Mouse (Mus musculus) hindbrain, embryonic 15.5 days (tissue): ENCODE results near the gene H2afz. TPM values are rescaled to one million over a fixed set of nuclear protein-coding genes. Genes with fewer than 3 reads are reported as not detected.
"Not testable (repeated sequence)": the region's sequence is repeated elsewhere in the genome, so short reads cannot be mapped to it uniquely, and the experiment has no call there.

Experiments
- ATAC-seq: fragments of 200-750 bp; cut with Nextera tagmentation; 2 replicates; pipeline ENCODE4 v1.8.0; 2017; ENCODE audit warnings: low read depth, moderate number of reproducible peaks, moderate TSS enrichment; ENCODE audit not compliant: low FRiP score
- H3K27ac ChIP-seq: fragments of 300-500 bp; sonication (generic); replicated peaks from 2 replicates; pipeline ENCODE4 v1.5.1; 2015; ENCODE audit warnings: mild to moderate bottlenecking, inconsistent platforms
- H3K27me3 ChIP-seq: fragments of 300-500 bp; sonication (generic); 2 replicates; pipeline ENCODE4 v1.6.1; 2015; ENCODE audit warnings: control low read depth, inconsistent platforms
- H3K36me3 ChIP-seq: fragments of 300-500 bp; sonication (generic); 2 replicates; pipeline ENCODE4 v1.6.1; 2015; ENCODE audit warnings: control low read depth, inconsistent platforms
- H3K4me1 ChIP-seq: fragments of 300-500 bp; sonication (generic); replicated peaks from 2 replicates; pipeline ENCODE4 v1.6.1; 2015; ENCODE audit warnings: control low read depth, inconsistent platforms
- H3K4me2 ChIP-seq: fragments of 300-500 bp; sonication (generic); 2 replicates; pipeline ENCODE4 v1.6.1; 2015; ENCODE audit warnings: moderate library complexity, mild to moderate bottlenecking, inconsistent platforms
- H3K4me3 ChIP-seq: fragments of 300-500 bp; sonication (generic); 2 replicates; pipeline ENCODE4 v1.5.1; 2015; ENCODE audit warnings: mild to moderate bottlenecking, inconsistent platforms
- H3K9ac ChIP-seq: fragments of 300-500 bp; sonication (generic); 2 replicates; pipeline ENCODE4 v1.6.1; 2015; ENCODE audit warnings: inconsistent platforms
- H3K9me3 ChIP-seq: fragments of 300-500 bp; sonication (generic); 2 replicates; pipeline ENCODE4 v1.6.1; 2016; ENCODE audit warnings: control low read depth, inconsistent platforms
- WGBS: fragments of 180-500 bp; shearing (Covaris S2); methylation state at CpG from one replicate; pipeline ENCODE4 v1.1.7; 2015; 5-methylcytosine and 5-hydroxymethylcytosine counted together
- polyA plus RNA-seq: library from polyadenylated mRNA; unstranded; fragments of >200 nt; fragmentation: Nextera tagmentation; extraction: Ambion mirVana; gene quantifications from 2 replicates; pipeline ENCODE4 v1.2.1, GENCODE M21; 2015

The H2afz gene
- polyA plus RNA-seq, 1 experiment from 2014 or later, result 730 TPM

DNA sequence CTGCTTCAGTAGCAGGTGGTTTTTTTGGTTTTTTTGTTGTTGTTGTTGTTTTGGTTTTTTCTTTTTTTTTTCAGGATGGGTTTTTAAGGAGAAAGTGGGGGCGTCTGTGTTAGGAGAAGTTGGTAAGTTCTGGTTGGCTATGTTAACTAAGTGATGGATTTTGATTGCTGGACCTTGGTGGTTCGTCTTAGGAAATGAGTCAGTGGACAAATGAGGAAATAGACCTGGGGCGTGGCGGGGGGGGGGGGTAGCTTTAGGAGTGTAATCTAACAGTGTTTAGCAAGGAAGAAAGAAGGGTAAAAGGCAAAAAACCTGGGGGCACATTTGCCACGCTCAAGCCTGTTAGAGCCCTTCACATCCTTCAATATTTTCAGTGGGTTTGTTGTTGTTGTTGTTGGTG lies 17.7 kb upstream of the H2afz start:
- Histone ChIP-seq H3K4me3 (no peak overlapping the region), H3K4me2 (no peak overlapping the region), H3K9me3 (no peaks in the 10 kb centered on the region), H3K4me1 (no peaks in the 10 kb centered on the region), H3K36me3 (no peaks in the 10 kb centered on the region), H3K9ac (no peak overlapping the region), H3K27ac (no peak overlapping the region), H3K27me3 (no peaks in the 10 kb centered on the region)
- WGBS, result 86% methylated on average over 5 of the region's 5 CpGs
- no peak for ATAC-seq

DNA sequence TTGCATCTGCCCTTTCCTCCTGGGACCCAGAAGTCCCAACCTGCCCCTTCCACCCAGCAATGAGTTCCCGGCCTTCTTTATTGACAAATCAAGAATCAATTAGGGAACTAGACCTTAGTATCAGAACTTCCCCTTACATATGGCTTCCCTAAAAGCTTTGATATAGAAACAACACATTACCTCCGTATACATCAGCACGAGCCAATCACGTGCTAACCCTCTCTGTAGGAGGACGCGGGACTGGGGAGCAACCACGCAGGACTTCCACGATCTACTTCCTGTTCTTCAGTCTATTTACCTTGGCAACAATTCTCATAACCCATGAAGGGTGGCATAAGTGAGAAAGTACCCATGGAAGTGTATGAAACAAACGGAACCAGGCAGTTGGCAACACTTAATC lies 15.9 kb upstream of the H2afz start:
- Histone ChIP-seq H3K9me3 (no peaks in the 10 kb centered on the region), H3K9ac (no peak overlapping the region), H3K27ac (no peak overlapping the region), H3K4me2 (no peak overlapping the region), H3K4me1 (no peaks in the 10 kb centered on the region), H3K4me3 (no peak overlapping the region), H3K27me3 (no peaks in the 10 kb centered on the region), H3K36me3 (no peaks in the 10 kb centered on the region)
- ATAC-seq, result no peak
- 94% methylated on average over 9 of the region's 9 CpGs for WGBS

DNA sequence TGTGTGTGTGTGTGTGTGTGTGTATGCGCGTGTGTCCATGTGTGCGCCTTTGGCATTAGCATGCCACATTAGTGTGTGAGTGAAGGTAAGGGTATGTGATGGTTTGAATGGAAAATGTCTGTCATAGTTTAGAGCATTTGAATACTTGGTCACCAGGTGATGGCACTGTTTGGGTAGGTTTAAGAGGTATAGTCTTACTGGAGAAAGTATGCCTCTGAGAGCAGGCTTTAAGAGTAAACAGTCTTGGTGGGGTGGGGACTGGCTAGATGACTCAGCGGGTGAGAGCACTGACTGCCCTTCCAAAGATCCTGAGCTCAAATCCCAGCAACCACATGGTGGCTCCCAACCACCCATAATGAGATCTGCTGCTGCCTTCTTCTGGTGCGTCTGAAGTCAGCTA lies 14.6 kb upstream of the H2afz start:
- H3K27ac ChIP-seq, result no peak overlapping the region
- 95% methylated on average over 5 of the region's 5 CpGs for WGBS

DNA sequence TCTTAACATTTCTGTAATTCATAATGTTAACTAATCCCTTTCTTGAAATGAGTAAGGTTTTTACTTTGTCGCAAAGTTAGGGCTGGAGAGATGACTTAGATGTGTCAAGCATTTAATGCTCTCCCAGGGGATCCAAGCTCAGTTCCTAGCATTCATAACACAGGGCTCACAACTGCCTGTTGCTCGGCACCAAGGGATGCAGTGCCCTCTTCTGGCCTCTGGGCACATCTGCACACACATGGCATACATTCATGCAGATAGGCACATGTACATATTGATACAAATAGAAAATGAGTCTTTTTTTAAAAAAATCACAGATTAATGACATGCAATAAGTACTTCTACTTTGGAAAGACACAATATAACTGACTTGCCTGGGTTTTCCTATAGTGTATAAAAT lies 13.1 kb upstream of the H2afz start:
- Histone ChIP-seq H3K36me3 (no peaks in the 10 kb centered on the region), H3K4me3 (no peak overlapping the region), H3K9ac (no peak overlapping the region), H3K4me2 (no peak overlapping the region), H3K27me3 (no peaks in the 10 kb centered on the region), H3K9me3 (no peaks in the 10 kb centered on the region), H3K4me1 (no peaks in the 10 kb centered on the region), H3K27ac (no peak overlapping the region)
- WGBS, result 96% methylated on average over 2 of the region's 2 CpGs
- no peak for ATAC-seq

More for the DNA sequence above, 14.6 kb upstream of the H2afz start:
- Histone ChIP-seq H3K4me3 (no peak overlapping the region), H3K4me1 (no peaks in the 10 kb centered on the region), H3K9ac (no peak overlapping the region), H3K36me3 (no peaks in the 10 kb centered on the region), H3K4me2 (no peak overlapping the region), H3K27me3 (no peaks in the 10 kb centered on the region), H3K9me3 (no peaks in the 10 kb centered on the region)
- no peak for ATAC-seq

DNA sequence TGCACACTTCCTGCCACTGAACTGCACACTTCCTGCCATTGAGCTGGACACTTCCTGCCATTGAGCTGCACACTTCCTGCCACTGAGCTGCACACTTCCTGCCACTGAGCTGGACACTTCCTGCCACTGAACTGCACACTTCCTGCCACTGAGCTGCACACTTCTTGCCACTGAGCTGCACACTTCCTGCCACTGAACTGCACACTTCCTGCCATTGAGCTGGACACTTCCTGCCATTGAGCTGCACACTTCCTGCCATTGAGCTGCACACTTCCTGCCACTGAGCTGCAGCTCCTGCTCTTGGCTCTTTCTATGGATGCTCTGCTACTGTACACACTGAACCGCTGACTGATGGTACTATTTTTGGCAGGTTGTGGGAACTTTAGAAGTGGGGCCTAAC lies 11.3 kb upstream of the H2afz start:
- H3K4me2 ChIP-seq, H3K9me3 ChIP-seq, H3K9ac ChIP-seq, H3K4me1 ChIP-seq, H3K27me3 ChIP-seq, H3K4me3 ChIP-seq, H3K27ac ChIP-seq, H3K36me3 ChIP-seq, ATAC-seq: not testable (repeated sequence)
- 97% methylated on average over 1 of the region's 1 CpGs for WGBS

DNA sequence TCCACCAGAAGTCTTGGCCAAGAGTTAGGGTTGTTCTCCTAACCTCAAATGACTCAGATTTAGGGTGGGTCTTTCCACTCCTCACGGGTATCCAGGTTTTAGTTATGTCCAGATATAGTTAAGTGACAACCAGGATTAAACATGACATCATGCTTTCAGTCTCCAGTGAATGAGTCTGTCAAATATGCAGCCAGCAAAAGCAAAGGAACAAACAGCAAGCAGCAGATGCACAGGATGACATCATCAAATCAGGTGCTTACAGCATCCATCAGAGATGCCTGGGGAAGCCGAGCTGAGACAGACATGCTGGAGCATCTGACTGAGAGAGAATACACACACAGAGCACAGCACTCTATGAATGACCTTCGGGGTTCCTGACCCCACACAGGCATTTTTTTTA lies 9.0 kb upstream of the H2afz start:
- no peaks in the 10 kb centered on the region for H3K36me3 ChIP-seq
- H3K27ac ChIP-seq, result no peak overlapping the region
- H3K9ac ChIP-seq, result no peak overlapping the region
- no peak overlapping the region for H3K4me3 ChIP-seq
- H3K9me3 ChIP-seq, result no peaks in the 10 kb centered on the region
- 84% methylated on average over 3 of the region's 3 CpGs for WGBS
- no peak for ATAC-seq
- H3K4me2 ChIP-seq, result no peak overlapping the region
- no peaks in the 10 kb centered on the region for H3K4me1 ChIP-seq
- no peaks in the 10 kb centered on the region for H3K27me3 ChIP-seq

DNA sequence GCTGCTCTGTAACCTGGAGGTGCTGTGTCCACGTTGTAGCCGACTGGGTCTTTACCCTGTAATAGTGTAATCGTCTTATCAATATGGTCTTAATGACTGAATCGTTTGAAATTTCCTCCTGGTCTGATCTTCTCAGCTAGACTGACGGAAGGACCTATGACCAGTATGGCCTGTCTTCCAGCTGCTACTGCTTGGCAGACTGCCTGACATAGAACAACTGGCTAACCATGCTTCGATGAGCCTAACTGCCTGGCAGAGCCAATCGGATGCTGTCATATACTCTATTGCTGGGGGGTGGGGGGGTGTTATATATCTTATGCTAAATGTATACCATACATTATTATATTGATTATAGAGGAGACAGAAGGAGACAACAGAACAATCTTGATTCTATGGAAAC lies 8.2 kb upstream of the H2afz start:
- H3K27ac ChIP-seq, result no peak overlapping the region
- no peak overlapping the region for H3K9ac ChIP-seq
- no peaks in the 10 kb centered on the region for H3K9me3 ChIP-seq
- H3K4me2 ChIP-seq, result no peak overlapping the region
- no peaks in the 10 kb centered on the region for H3K4me1 ChIP-seq
- no peak overlapping the region for H3K4me3 ChIP-seq
- no peaks in the 10 kb centered on the region for H3K27me3 ChIP-seq
- no peaks in the 10 kb centered on the region for H3K36me3 ChIP-seq
- no peak for ATAC-seq
- 76% methylated on average over 7 of the region's 7 CpGs for WGBS

DNA sequence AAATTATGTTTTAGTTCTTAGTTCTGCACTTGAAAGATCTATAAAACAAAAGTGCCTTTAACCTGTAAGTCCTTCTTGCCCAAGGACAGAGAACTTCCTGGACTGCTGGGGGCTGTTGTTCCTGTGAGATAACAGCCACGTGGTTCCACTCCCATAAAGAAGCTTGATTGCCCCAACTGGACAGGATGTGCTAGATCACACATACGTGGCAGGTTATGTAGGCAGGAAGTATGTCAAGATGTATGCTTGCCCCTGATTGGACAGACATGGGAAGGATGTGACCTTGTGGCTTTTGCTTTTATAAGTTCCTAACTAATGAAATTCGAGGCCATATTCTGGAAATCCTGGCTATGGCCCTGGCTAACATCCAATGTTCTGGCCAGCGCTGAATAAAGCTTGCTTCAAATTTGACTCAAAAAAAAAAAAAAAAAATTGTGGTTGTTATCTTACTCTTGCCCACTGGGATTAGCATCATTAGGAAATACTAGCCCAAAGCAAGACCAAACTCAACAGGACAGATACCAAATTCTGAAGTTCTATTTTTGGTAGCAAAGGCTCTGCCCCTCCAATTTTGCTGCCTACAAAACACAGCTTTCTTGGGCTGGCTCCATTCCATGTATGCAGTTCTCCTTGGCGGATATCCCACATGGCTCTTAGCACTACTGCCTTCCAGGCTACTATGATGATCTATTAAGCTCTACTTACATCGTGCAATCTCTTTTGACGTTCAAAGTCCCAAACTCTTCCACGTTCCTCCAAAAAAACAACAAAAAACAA lies 3.7 kb upstream of the H2afz start:
- H3K27me3 ChIP-seq, result no peaks in the 10 kb centered on the region
- no peak overlapping the region for H3K9ac ChIP-seq
- H3K27ac ChIP-seq, result no peak overlapping the region
- WGBS, result 83% methylated on average over 8 of the region's 8 CpGs
- H3K4me1 ChIP-seq, result peaks cover 6% of the 10 kb centered on the region; the same call in 1 of the 2 replicates
- H3K4me3 ChIP-seq, result no peak overlapping the region
- H3K36me3 ChIP-seq, result no peaks in the 10 kb centered on the region
- no peaks in the 10 kb centered on the region for H3K9me3 ChIP-seq
- no peak for ATAC-seq
- no peak overlapping the region for H3K4me2 ChIP-seq

DNA sequence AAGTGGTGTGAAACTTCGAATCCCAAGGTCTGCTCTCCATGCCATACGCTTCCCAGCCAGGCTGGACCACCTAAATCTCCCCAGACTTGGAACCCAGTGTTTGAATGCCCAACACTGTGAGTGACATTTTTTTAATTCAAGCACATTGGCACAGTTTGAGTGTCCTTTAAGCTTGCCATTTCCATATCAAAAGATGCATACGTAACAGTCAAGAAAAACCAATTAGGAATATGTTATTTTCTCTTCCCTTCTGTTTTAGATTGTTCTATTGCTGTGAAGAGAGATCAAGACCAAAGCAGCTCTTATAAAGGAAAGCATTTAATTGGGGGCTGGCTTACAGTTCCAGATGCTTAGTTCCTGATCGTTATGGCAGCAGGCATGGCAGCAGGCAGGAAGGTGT lies 2.9 kb upstream of the H2afz start:
- Histone ChIP-seq H3K4me1 (peaks cover 12% of the 10 kb centered on the region), H3K9me3 (no peaks in the 10 kb centered on the region), H3K4me3 (no peak overlapping the region), H3K36me3 (no peaks in the 10 kb centered on the region), H3K27ac (no peak overlapping the region), H3K9ac (no peak overlapping the region), H3K27me3 (no peaks in the 10 kb centered on the region), H3K4me2 (no peak overlapping the region)
- 86% methylated on average over 4 of the region's 4 CpGs for WGBS
- ATAC-seq, result no peak

DNA sequence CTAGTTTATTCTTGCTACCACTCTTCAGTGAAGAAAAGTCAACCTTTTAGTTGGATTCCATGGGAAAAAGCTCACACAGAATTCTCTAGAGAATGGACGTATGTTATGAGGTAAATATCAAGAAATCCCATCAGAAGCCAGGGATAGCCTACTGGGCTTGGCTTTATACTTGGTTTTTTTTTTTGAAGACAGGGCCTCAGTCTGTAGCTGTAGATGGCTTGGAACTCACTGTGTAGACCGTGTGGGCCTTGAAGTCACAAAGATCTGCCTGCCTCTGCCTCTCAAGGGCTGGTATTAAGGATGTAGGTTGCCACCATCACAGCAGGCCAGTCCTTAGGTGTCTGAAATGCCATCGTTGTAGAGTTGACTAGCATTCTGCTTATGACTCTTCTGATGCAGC lies 1.7 kb upstream of the H2afz start:
- Histone ChIP-seq H3K27me3 (no peaks in the 10 kb centered on the region), H3K27ac (no peak overlapping the region), H3K36me3 (no peaks in the 10 kb centered on the region), H3K4me2 (no peak overlapping the region), H3K4me1 (peaks cover 20% of the 10 kb centered on the region), H3K4me3 (no peak overlapping the region), H3K9ac (no peak overlapping the region), H3K9me3 (no peaks in the 10 kb centered on the region)
- ATAC-seq, result no peak
- 97% methylated on average over 3 of the region's 3 CpGs for WGBS

DNA sequence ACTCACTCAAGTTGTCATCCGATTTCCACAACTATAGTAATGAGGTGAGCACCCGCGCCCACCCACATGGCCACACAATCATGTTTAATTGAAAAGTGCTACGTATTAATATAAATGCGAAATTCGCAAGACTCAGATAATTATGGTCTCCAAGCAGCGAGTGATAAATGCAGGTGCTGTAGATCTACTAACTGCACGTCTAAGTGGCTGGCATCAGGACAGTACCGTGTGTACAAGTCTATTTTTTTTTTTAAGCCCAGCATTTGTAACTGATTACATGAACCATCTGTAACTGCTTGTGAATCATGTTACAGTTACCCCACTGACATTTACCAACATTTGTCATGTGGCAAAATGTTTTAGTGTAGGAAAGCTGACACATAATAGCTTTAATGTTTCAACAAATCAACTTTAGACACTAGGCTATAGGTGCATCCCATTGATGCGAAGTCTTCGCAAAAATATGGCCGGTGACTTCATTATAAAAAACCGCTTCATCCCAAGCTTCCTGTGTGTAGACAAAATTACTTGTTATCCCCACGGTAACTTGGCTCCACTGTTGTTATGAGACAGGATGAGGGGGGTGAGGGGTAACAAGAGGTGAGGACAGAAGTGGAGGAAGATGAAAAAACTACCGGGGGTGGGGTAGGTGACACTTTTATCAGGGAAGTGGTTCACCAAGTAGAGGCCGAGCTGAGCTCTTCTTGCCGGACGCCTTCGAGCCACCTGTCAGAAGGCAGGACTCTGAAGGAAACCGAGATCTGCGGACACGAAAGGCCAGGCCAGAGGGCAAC lies 760 bp upstream of the H2afz start:
- peak overlapping the region; percentile 64 for H3K4me2 ChIP-seq
- 32% methylated on average over 22 of the region's 22 CpGs for WGBS
- no peaks in the 10 kb centered on the region for H3K9me3 ChIP-seq
- peak overlapping the region; percentile 97 for H3K27ac ChIP-seq
- H3K36me3 ChIP-seq, result no peaks in the 10 kb centered on the region
- H3K9ac ChIP-seq, result peak overlapping the region; percentile 94
- peaks cover 23% of the 10 kb centered on the region for H3K4me1 ChIP-seq
- H3K27me3 ChIP-seq, result no peaks in the 10 kb centered on the region
- ATAC-seq, result no peak
- peak overlapping the region; percentile 93 for H3K4me3 ChIP-seq
